Mouse (Mus musculus): ENCODE results near the gene Adra1b.

DNA sequence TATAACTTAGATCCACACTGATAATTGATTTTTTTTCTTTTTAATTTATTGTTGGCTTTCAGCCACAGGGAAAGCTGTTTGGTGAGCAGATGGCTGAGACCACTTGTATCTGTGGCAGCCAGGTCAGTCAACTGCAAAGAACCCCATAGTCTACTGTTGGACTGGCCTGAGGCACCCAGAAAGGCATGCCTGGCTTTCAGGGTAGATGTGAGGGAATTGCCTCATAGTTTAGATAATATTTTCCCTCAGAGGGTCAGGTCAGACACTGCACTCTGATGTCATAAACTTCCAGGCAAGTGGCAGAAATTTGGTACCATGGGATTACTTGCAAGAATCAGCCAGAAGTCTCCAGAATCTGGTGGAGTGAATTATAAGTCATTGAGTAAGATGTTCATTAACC lies 16.5 kb downstream of the Adra1b start:
- no peak for TF ChIP-seq CTCF (IDR thresholded peaks at IDR 0.05)
- no peak for TF ChIP-seq POLR2A (IDR thresholded peaks at IDR 0.05; ENCODE audit: insufficient read depth, low read depth, low read length)
- TF ChIP-seq EP300 (IDR thresholded peaks at IDR 0.05; ENCODE audit: insufficient read depth, low read depth, low read length): no peak
